Mouse (Mus musculus) limb, embryonic 13.5 days (tissue): ENCODE data around the gene Gtf3c3. TPM values are rescaled to one million over a fixed set of nuclear protein-coding genes. Genes with fewer than 3 reads are reported as not detected.

ENCODE experiments used
- ATAC-seq: fragments of 200-750 bp; cut with Nextera tagmentation; 2 replicates; pipeline ENCODE4 v1.8.0; 2017; ENCODE audit warnings: low read depth, moderate number of reproducible peaks, moderate TSS enrichment; ENCODE audit not compliant: low FRiP score
- H3K27ac ChIP-seq: fragments of 300-500 bp; sonication (generic); 2 replicates; pipeline ENCODE4 v1.5.1; 2015; ENCODE audit warnings: inconsistent platforms, mild to moderate bottlenecking, moderate library complexity
- H3K27me3 ChIP-seq: fragments of 300-500 bp; sonication (generic); 2 replicates; pipeline ENCODE4 v1.6.1; 2015; ENCODE audit warnings: mild to moderate bottlenecking, inconsistent platforms
- H3K36me3 ChIP-seq: fragments of 300-500 bp; sonication (generic); 2 replicates; pipeline ENCODE4 v1.6.1; 2015; ENCODE audit warnings: inconsistent platforms, mild to moderate bottlenecking, moderate library complexity
- H3K4me1 ChIP-seq: fragments of 300-500 bp; sonication (generic); 2 replicates; pipeline ENCODE4 v1.6.1; 2015; ENCODE audit warnings: inconsistent platforms
- H3K4me2 ChIP-seq: fragments of 300-500 bp; sonication (generic); replicated peaks from 2 replicates; pipeline ENCODE4 v1.6.1; 2015; ENCODE audit warnings: inconsistent platforms, mild to moderate bottlenecking, moderate library complexity
- H3K4me3 ChIP-seq: fragments of 300-500 bp; sonication (generic); 2 replicates; pipeline ENCODE4 v1.5.1; 2015; ENCODE audit warnings: moderate library complexity, mild to moderate bottlenecking, inconsistent platforms
- H3K9ac ChIP-seq: fragments of 300-500 bp; sonication (generic); 2 replicates; pipeline ENCODE4 v1.6.1; 2015; ENCODE audit warnings: mild to moderate bottlenecking, inconsistent platforms
- H3K9me3 ChIP-seq: fragments of 300-500 bp; sonication (generic); 2 replicates; pipeline ENCODE4 v1.6.1; 2016; ENCODE audit warnings: inconsistent platforms
- WGBS: fragments of 180-500 bp; shearing (Covaris S2); methylation state at CpG from one replicate; pipeline ENCODE4 v1.1.7; 2015; 5-methylcytosine and 5-hydroxymethylcytosine counted together
- polyA plus RNA-seq: library from polyadenylated mRNA; unstranded; fragments of >200 nt; fragmentation: Nextera tagmentation; extraction: Ambion mirVana; gene quantifications from 2 replicates; pipeline ENCODE4 v1.2.1, GENCODE M21; 2015

Gtf3c3 gene
- 27.4 and 27.5 TPM in 2 replicates for polyA plus RNA-seq

- H3K27ac ChIP-seq = peak within 1 kb of the TSS; percentile 58; the same call in 1 of the 2 replicates
- 3% methylated on average over 39 of the region's 39 CpGs for WGBS
- H3K4me1 ChIP-seq = peaks cover 18% of the 10 kb centered on the region
- H3K4me3 ChIP-seq = peak within 1 kb of the TSS; percentile 75
- H3K27me3 ChIP-seq = no peaks in the 10 kb centered on the region
- peaks cover 10% of the 10 kb centered on the region for H3K36me3 ChIP-seq
- peak; percentile 99 for ATAC-seq
- H3K4me2 ChIP-seq = peak within 1 kb of the TSS; percentile 74
- peak within 1 kb of the TSS; percentile 87 for H3K9ac ChIP-seq
- H3K9me3 ChIP-seq = no peaks in the 10 kb centered on the region
Measured at GRCm38 (mm10) chr1:54438340-54439079, at the start of gene Gtf3c3. TSS of gene Gtf3c3 (minus strand) at chr1:54438971.

- no peak overlapping the region for H3K9ac ChIP-seq
- no peaks in the 10 kb centered on the region for H3K9me3 ChIP-seq
- no peak overlapping the region for H3K27ac ChIP-seq
- no peak overlapping the region for H3K4me2 ChIP-seq
- no peak overlapping the region for H3K4me3 ChIP-seq
- ATAC-seq = no peak
- H3K36me3 ChIP-seq = peaks cover 21% of the 10 kb centered on the region
- no peaks in the 10 kb centered on the region for H3K4me1 ChIP-seq
- WGBS = 95% methylated on average over 3 of the region's 3 CpGs
- no peaks in the 10 kb centered on the region for H3K27me3 ChIP-seq
Measured at GRCm38 (mm10) chr1:54484744-54485420, 46.1 kb upstream of the Gtf3c3 start.

GRCm38 (mm10) chr1:54480491-54480890 is 41.7 kb upstream of the Gtf3c3 start:
- no peaks in the 10 kb centered on the region for H3K9me3 ChIP-seq
- H3K27ac ChIP-seq = no peak overlapping the region
- 92% methylated on average over 12 of the region's 12 CpGs for WGBS
- H3K4me3 ChIP-seq = no peak overlapping the region
- peaks cover 9% of the 10 kb centered on the region for H3K36me3 ChIP-seq
- H3K9ac ChIP-seq = no peak overlapping the region
- no peaks in the 10 kb centered on the region for H3K4me1 ChIP-seq
- no peak for ATAC-seq
- H3K27me3 ChIP-seq = no peaks in the 10 kb centered on the region
- no peak overlapping the region for H3K4me2 ChIP-seq

- Histone ChIP-seq H3K4me3 (no peak overlapping the region), H3K27ac (no peak overlapping the region), H3K36me3 (no peaks in the 10 kb centered on the region), H3K4me2 (no peak overlapping the region), H3K27me3 (no peaks in the 10 kb centered on the region), H3K9me3 (no peaks in the 10 kb centered on the region), H3K9ac (no peak overlapping the region), H3K4me1 (no peaks in the 10 kb centered on the region)
- ATAC-seq = no peak
Measured at GRCm38 (mm10) chr1:54468662-54469061, 29.9 kb upstream of the Gtf3c3 start.

GRCm38 (mm10) chr1:54467366-54467765 is 28.6 kb upstream of the Gtf3c3 start:
- Histone ChIP-seq H3K27me3 (no peaks in the 10 kb centered on the region), H3K9me3 (no peaks in the 10 kb centered on the region), H3K27ac (no peak overlapping the region), H3K9ac (no peak overlapping the region), H3K4me2 (no peak overlapping the region), H3K4me1 (no peaks in the 10 kb centered on the region), H3K4me3 (no peak overlapping the region), H3K36me3 (no peaks in the 10 kb centered on the region)
- WGBS = 97% methylated on average over 1 of the region's 1 CpGs
- ATAC-seq = no peak

- ATAC-seq = no peak
- WGBS = 92% methylated on average over 2 of the region's 2 CpGs
Measured at GRCm38 (mm10) chr1:54452116-54452515, 13.3 kb upstream of the Gtf3c3 start.

GRCm38 (mm10) chr1:54448833-54449232 is 10.1 kb upstream of the Gtf3c3 start:
- Histone ChIP-seq H3K4me1 (no peaks in the 10 kb centered on the region), H3K27me3 (0 out of 2 replicates have a peak, but pooled peaks cover 6% of the 10 kb centered on the region), H3K9me3 (no peaks in the 10 kb centered on the region), H3K4me2 (no peak overlapping the region), H3K36me3 (no peaks in the 10 kb centered on the region), H3K27ac (no peak overlapping the region), H3K4me3 (no peak overlapping the region), H3K9ac (no peak overlapping the region)
- no peak for ATAC-seq
- WGBS = 74% methylated on average over 4 of the region's 4 CpGs

More at GRCm38 (mm10) chr1:54452116-54452515, 13.3 kb upstream of the Gtf3c3 start:
- Histone ChIP-seq H3K9ac (no peak overlapping the region), H3K4me2 (no peak overlapping the region), H3K27me3 (no peaks in the 10 kb centered on the region), H3K4me1 (no peaks in the 10 kb centered on the region), H3K27ac (no peak overlapping the region), H3K9me3 (no peaks in the 10 kb centered on the region), H3K4me3 (no peak overlapping the region), H3K36me3 (no peaks in the 10 kb centered on the region)

GRCm38 (mm10) chr1:54443641-54444040 is 4.9 kb upstream of the Gtf3c3 start:
- Histone ChIP-seq H3K4me1 (no peaks in the 10 kb centered on the region), H3K9me3 (no peaks in the 10 kb centered on the region), H3K4me2 (no peak overlapping the region), H3K36me3 (no peaks in the 10 kb centered on the region), H3K27me3 (0 out of 2 replicates have a peak, but pooled peaks cover 9% of the 10 kb centered on the region), H3K4me3 (no peak overlapping the region), H3K27ac (no peak overlapping the region), H3K9ac (no peak overlapping the region)
- whole genome bisulfite sequencing = 56% methylated on average over 7 of the region's 7 CpGs
- ATAC-seq = no peak

GRCm38 (mm10) chr1:54439080-54439476 is 307 bp upstream of the Gtf3c3 start:
- Histone ChIP-seq H3K9ac (peak overlapping the region; percentile 87), H3K4me1 (peaks cover 18% of the 10 kb centered on the region), H3K9me3 (no peaks in the 10 kb centered on the region), H3K4me3 (peak overlapping the region; percentile 75), H3K27ac (no peak overlapping the region), H3K36me3 (peaks cover 5% of the 10 kb centered on the region; the same call in 1 of the 2 replicates), H3K27me3 (0 out of 2 replicates have a peak, but pooled peaks cover 3% of the 10 kb centered on the region), H3K4me2 (peak overlapping the region; percentile 74)
- WGBS = 54% methylated on average over 3 of the region's 3 CpGs
- no peak for ATAC-seq

GRCm38 (mm10) chr1:54422195-54422750 is 16.5 kb downstream of the Gtf3c3 start:
- Histone ChIP-seq H3K27ac (no peak overlapping the region), H3K9me3 (no peaks in the 10 kb centered on the region), H3K4me2 (no peak overlapping the region), H3K4me3 (no peak overlapping the region), H3K27me3 (no peaks in the 10 kb centered on the region), H3K4me1 (no peaks in the 10 kb centered on the region), H3K36me3 (peaks cover 74% of the 10 kb centered on the region), H3K9ac (no peak overlapping the region)
- no peak for ATAC-seq
- WGBS = 83% methylated on average over 4 of the region's 4 CpGs

GRCm38 (mm10) chr1:54421670-54422069 is 17.1 kb downstream of the Gtf3c3 start:
- Histone ChIP-seq H3K9me3 (no peaks in the 10 kb centered on the region), H3K27me3 (no peaks in the 10 kb centered on the region), H3K36me3 (peaks cover 74% of the 10 kb centered on the region), H3K9ac (no peak overlapping the region), H3K4me1 (no peaks in the 10 kb centered on the region), H3K4me3 (no peak overlapping the region), H3K4me2 (no peak overlapping the region), H3K27ac (no peak overlapping the region)
- 91% methylated on average over 3 of the region's 3 CpGs for WGBS
- ATAC-seq = no peak

- Histone ChIP-seq H3K4me3 (no peak overlapping the region), H3K4me2 (no peak overlapping the region), H3K9me3 (no peaks in the 10 kb centered on the region), H3K9ac (no peak overlapping the region), H3K36me3 (peaks cover 65% of the 10 kb centered on the region), H3K27me3 (no peaks in the 10 kb centered on the region), H3K27ac (no peak overlapping the region), H3K4me1 (no peaks in the 10 kb centered on the region)
- ATAC-seq = no peak
Measured at GRCm38 (mm10) chr1:54402736-54403135, 36.0 kb downstream of the Gtf3c3 start.
